Mouse (Mus musculus) heart, postnatal 14 days (tissue): ENCODE measurements around the gene Inpp4a. TPM values are rescaled to one million over a fixed set of nuclear protein-coding genes. Genes with fewer than 3 reads are reported as not detected.
A peak's percentile ranks its signal among the peaks of the same experiment; 100 is the strongest.

Experiments
- DNase-seq, 2 experiments: peaks; one replicate each; pipeline ENCODE4 v3.0.0; 2021 to 2022
- intact Hi-C: fragments of 180-260 bp; cut with DNase I; formaldehyde crosslinking; loops from one replicate; pipeline ENCODE4 v1.15.1; 2025
- long read RNA-seq, 2 experiments: library from polyadenylated mRNA; stranded (forward); transcript quantifications; one replicate each; pipeline ENCODE4 v2.0.0; 2021
- total RNA-seq, 2 experiments: library from RNA; stranded (reverse); gene quantifications; 2 replicates each; pipeline ENCODE4 v1.2.3; 2021

Gene Inpp4a
- 10 to 100 TPM; 17.2 to 17.3 TPM for total RNA-seq
- long read RNA-seq, experiment 1, partial matches to known transcripts, result 0 of 1 reads
- long read RNA-seq, experiment 1, other reads (novel, unspliced or antisense), result 1 of 1 reads
- long read RNA-seq, experiment 2, partial matches to known transcripts, result 0 of 3 reads
- long read RNA-seq, experiment 2, other reads (novel, unspliced or antisense), result 3 of 3 reads

- DNase-seq, result peak; percentile 96 to 97
- intact Hi-C loops, result loop anchor here (5.0 kb wide), 1 partner anchor 52 kb away; no protein-coding TSS in a partner anchor
Measured at GRCm38 (mm10) chr1:37299540-37300491, at the start of gene Inpp4a. Gene Inpp4a (plus strand): TSS chr1:37299865.

DNA sequence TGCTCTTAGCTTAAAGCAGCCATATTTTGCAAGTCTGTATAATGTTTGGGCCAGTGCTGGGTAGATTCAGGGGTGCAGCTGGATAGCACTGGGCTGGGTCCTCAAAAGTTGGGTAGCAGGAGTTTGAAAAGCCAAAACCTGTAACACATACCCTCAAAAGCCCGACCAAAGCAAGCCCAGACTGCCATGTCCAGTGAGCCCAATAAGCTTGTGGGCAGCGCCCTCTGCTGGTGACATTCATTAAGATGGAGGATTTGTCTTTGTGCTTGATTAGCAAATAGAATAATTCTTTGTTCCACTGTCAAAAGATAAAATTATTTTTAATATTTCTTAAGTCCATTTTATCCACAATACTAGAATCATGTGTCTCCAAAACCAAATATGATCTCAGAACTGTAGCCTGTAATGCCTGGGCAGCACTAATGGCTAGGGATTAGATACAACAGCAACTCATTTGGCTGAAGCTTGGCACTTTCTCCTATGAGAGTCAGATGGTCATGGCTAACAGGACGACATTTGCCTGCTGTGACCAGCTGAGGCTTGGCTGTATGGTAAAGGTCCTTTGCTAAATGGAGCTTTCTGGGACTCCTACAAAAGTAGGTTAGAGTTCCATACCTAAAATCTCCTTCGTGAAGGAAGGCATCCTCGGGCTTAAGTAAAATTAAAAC is 48.9 kb upstream of the Inpp4a start:
- intact Hi-C loops, result loop anchor here (1.0 to 2.0 kb wide), 3 partner anchors 55 to 514 kb away; no protein-coding TSS in a partner anchor
- peak; percentile 82 to 91 for DNase-seq

GRCm38 (mm10) chr1:37258443-37258842 is 41.2 kb upstream of the Inpp4a start:
- no peak for DNase-seq
- intact Hi-C loops, result no loop called here

- intact Hi-C loops, result loop anchor here (1.0 kb wide), 2 partner anchors 130 to 364 kb away; no protein-coding TSS in a partner anchor
- DNase-seq, result peak; percentile 50 to 72
Measured at GRCm38 (mm10) chr1:37272464-37272863, 27.2 kb upstream of the Inpp4a start.

DNA sequence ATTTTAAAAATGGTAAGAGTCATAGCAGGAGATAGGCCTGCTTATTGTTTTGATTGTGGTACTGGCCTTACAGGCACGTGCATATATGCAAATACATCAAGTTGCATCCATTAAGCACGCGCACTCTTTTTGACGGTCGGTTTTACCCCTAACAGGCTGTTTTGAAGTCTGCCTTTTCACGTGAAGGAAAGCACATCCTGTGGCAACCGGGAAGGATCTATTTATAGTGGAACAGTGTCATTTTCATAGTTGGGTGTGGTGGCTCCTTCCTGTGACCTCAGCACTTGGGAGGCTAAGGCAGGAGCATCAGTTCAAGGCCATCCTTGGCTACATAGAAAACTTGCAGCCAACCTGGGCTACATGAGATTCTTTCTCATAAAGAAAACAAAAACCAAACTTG is 13.1 kb upstream of the Inpp4a start:
- DNase-seq, result no peak
- intact Hi-C loops, result no loop called here

DNA sequence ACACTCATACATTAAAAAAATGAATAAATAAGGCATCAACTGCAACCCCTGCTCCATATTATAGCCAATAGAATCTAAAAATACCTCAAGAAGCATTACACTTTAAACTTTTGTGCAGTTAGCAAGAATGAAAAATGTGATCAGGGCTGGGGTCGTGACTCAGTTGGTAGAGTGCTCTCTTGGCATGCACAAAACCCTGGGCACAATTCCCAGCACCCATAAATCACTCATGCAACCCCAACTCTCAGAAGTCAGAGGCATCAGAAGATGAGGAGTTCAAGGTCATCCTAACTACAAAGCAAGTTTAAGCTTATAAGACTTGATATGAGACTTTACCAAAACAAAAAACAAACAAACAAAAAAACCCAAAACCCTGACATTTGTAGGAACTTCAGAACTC is 11.9 kb upstream of the Inpp4a start:
- no peak for DNase-seq

DNA sequence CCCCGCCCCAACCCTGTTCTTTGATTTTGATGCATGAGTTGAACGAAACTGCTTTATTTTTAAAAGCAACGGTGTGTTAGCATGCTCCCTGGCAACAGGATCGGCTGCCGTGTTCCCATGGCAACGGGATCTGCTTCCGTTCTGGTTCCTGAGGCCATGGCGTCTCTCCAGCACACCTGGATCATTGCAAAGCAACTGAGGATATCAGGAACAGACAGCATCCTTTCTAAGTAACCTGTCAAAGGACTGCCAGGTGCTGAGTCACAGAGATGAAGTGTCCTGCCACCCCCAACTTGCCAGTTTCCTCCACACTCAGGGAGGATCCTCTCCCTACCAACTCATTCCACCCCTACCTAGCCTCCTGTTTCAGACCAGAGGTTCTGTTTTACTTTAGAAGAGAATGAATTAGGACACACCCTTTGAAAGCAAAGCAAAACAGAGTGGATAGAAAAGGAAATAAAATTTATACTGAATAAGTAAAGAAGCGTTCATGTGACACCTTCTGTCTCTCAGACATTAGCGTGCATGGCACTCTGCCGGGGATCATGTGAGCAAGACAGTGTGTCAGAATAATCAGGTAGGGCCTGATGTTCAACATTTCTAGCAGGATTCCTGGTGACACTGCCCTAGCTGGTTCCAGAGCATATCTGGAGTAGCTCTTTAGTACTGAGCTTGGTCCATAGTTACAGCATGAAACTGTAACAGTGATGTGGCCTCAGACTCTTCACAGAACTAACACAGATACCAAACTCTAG is 11.3 kb upstream of the Inpp4a start:
- no peak for DNase-seq
- intact Hi-C loops, result no loop called here

More for the DNA sequence above, 11.9 kb upstream of the Inpp4a start:
- intact Hi-C loops, result no loop called here

DNA sequence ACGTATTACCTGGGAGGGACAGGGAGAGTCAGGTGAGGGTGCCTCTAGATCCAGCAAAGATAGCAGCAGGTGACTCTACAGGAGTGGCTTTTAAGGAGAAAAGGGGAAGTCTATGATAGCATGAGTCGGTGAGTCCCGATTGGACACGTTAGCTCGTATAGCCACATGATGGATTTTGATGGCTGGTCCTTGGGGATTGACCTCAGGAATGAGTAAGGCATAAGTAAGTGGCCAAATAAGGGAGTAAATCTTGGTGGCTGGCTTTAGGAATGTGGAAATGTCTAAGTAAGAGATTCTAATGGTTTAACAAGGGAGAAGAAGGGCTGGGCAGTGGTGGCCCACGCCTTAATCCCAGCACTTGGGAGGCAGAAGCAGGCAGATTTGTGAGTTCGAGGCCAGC is 10.7 kb upstream of the Inpp4a start:
- intact Hi-C loops, result no loop called here
- DNase-seq, result no peak

DNA sequence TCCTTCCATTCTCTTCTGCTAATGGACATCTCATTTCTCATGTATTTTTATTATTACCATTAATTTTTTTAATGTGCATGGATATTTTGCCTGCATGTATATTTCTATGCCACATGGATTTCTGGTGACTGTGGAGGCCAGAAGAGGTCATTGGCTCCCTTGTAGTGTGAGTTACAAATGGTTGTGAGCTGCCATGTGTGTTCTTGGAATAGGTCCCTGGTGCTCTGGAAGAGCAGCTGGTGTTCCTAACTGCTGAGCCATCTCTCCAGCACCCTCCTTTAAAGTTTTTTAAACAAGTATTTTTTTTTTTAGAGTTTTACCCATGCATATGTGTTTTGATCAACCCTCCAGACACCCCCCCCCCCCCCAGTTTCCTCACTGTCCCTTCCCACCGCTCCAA is 3.3 kb upstream of the Inpp4a start:
- no peak for DNase-seq
- intact Hi-C loops, result no loop called here

GRCm38 (mm10) chr1:37298904-37299303 is 761 bp upstream of the Inpp4a start:
- intact Hi-C loops, result no loop called here
- DNase-seq, result no peak

DNA sequence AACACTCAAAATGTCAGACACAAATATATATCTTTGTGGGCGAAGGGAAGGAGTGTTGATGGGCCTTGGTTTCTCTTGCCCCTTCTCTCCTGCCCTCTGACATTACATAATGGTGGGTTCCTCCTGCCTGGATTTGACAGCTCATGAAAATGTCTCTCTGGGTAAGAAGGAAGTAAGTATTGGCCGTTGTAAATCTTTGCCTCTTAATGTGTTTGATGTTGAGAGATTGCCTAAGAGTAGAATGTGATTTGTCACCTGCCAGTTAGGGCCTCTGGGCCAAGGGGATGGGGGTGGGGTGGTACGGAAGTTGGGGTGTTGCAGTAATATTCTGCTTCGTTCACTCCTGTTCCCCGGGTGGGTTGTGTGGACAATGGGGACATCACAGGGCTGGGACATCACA is 985 bp downstream of the Inpp4a start:
- intact Hi-C loops, result loop anchor here (5.0 kb wide), 1 partner anchor 52 kb away; no protein-coding TSS in a partner anchor
- no peak for DNase-seq

GRCm38 (mm10) chr1:37302801-37303200 is 3.1 kb downstream of the Inpp4a start:
- intact Hi-C loops, result loop anchor here (5.0 kb wide), 1 partner anchor 50 kb away; no protein-coding TSS in a partner anchor

GRCm38 (mm10) chr1:37305691-37306287 is 6.1 kb downstream of the Inpp4a start:
- intact Hi-C loops, result no loop called here
- DNase-seq, result no peak

More at GRCm38 (mm10) chr1:37302801-37303200, 3.1 kb downstream of the Inpp4a start:
- DNase-seq, result no peak

GRCm38 (mm10) chr1:37307586-37307985 is 7.9 kb downstream of the Inpp4a start:
- no peak for DNase-seq
- intact Hi-C loops, result no loop called here

GRCm38 (mm10) chr1:37308021-37308742 is 8.5 kb downstream of the Inpp4a start:
- DNase-seq, result no peak
- intact Hi-C loops, result no loop called here

DNA sequence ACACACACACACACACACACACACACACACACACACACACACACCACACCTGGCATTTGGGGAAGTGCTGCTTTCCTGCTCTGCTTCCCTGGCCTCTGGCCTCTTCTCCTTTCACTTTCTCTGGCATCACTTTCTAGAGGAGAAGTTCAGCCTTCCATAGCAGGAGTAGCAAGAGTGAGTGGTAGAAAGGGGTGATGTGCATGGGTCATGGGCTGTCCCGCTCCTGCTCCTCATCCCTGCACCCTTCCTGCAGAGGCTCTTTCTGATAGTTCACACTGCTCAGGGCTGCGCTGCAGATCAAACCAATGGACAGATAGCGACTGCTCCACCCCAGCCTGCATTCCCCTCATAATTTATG is 9.1 kb downstream of the Inpp4a start:
- DNase-seq, result no peak
- intact Hi-C loops, result no loop called here

DNA sequence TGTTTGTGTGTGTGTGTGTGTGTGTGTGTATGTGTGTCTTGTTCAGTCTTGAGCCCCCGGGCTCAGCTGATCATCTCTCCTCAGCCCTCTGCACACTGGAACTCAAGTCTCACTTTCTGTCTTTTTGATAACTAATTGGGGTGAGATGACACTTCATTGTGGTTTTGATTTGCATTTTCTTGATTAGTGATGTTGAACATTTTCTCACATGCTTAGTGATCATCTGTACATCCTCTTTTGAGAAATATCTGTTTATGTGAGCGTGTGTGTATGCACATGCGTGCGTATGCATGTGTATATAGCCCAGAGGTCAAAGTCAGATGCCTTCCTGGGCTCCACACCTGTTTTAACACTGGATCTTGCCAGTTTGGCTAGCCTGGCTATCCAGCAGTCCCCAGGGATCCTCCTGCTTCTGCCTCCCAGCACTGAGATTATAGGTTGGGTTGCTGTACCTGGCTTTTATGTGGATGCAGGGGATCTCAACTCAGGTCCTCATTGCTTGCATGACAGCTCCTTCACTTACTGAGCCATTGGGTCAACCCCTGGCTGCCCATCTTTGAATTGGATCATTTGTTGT is 10.4 kb downstream of the Inpp4a start:
- intact Hi-C loops, result no loop called here
- no peak for DNase-seq

- DNase-seq, result no peak
- intact Hi-C loops, result no loop called here
Measured at GRCm38 (mm10) chr1:37314338-37314737, 14.7 kb downstream of the Inpp4a start.
